8 mouse cellular contexts compared by ENCODE assay signal in the genomic region with DNA sequence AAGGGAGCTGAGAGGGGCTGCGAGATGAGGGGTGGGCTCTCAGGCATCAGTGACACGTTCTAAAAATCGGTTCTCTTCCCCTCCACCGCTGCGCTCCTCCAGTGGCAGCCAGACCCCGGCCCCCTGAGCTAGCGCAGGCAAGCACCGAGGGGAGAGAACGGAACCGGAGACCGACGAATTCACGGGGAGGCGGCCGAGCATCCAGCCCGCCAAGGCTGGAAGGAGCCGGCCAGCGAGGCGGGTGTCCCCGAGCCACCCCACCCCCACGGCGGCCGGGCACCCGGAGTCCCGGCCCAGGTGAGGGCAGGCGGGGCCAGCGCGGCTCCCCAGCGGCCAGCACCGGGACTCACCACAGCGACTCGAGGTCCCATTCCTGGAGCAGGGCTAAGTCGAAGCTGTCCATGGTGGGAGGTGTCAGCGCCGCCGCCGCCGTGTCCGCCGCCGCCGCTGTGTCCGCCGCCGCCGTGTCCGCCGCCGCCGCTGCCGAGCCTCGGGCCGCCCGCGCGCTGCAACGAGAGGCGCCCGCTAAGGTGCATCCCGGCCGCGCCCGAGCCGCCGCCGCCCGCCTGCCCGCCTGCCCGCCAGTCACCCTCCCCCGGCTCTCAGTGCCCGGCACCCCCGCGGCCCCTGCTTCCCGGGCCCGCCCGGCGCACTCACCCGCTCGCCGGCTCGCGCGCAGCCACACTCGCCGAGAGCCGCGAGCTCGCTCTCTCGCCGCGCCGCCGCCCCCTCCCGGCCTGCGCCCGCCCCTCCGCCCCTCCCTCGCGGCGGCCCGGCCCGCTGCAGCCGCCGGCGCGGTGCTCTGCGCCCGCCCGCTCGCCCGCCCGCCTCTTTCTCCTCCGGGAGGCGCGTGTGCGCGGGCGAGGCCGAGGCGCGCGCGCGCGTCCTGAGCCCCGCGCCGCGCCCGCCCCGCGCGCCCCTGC. TPM values are rescaled to one million over a fixed set of nuclear protein-coding genes. Genes with fewer than 3 reads are reported as not detected.
A peak's percentile ranks its signal among the peaks of the same experiment; 100 is the strongest.
DNase-seq lines count a peak whose midpoint lies in the region; ATAC-seq and TF ChIP-seq lines count a peak whose summit lies in the region.

No protein-coding gene starts in this region.

- peak overlapping the region; percentile 94 for H3K9ac ChIP-seq in forebrain, embryonic 11.5 days (ENCODE audit: low read length)

- H3K9me3 ChIP-seq in E14TG2a.4 (ENCODE audit: low read length), result no peaks in the 10 kb centered on the region
- no peaks in the 10 kb centered on the region for H3K9me3 ChIP-seq in forebrain, embryonic 11.5 days (ENCODE audit: control insufficient read depth, low read length)

- H3K27ac ChIP-seq in forebrain, embryonic 11.5 days (ENCODE audit: low read depth, low read length), result peak overlapping the region; percentile 90

- WGBS in forebrain, embryonic 11.5 days, result under 1% methylated on average over 82 of the region's 133 CpGs

- peaks cover 57% of the 10 kb centered on the region for H3K4me1 ChIP-seq in E14TG2a.4 (replicated peaks; ENCODE audit: low read depth, low read length)
- peaks cover 19% of the 10 kb centered on the region; the same call in 1 of the 2 replicates for H3K4me1 ChIP-seq in forebrain, embryonic 11.5 days (replicated peaks; ENCODE audit: control insufficient read depth, insufficient read depth, low read length)

- ATAC-seq in forebrain, embryonic 11.5 days (replicated peaks; ENCODE audit: low FRiP score), result peak; percentile 88

- H3K36me3 ChIP-seq in E14TG2a.4 (ENCODE audit: insufficient read depth, low read length), result no peaks in the 10 kb centered on the region
- no peaks in the 10 kb centered on the region for H3K36me3 ChIP-seq in forebrain, embryonic 11.5 days (ENCODE audit: control insufficient read depth, insufficient read depth, low read length)

- DNase-seq in brain, adult 2 months (ENCODE audit: low read depth, low spot score), result peak; percentile 79
- DNase-seq in forebrain, embryonic 11.5 days (ENCODE audit: low spot score), result peak; percentile 84
- DNase-seq in heart, postnatal 14 days, result peak; percentile 67 to 76
- peak; percentile 58 to 72 for DNase-seq in layer of hippocampus, postnatal 10 days (ENCODE audit: low spot score in 2 of 2)
- DNase-seq in lung, postnatal 14 days, result peak; percentile 70
- peak; percentile 57 for DNase-seq in retina, embryonic 14.5 days (ENCODE audit: low spot score)
- peak; percentile 41 for DNase-seq in urinary bladder, postnatal 25 days (ENCODE audit: low spot score)

- intact Hi-C loops in heart, postnatal 14 days (cut with DNase I), result loop anchor here (10.0 kb wide), 1 partner anchor 232 kb away; no protein-coding TSS in a partner anchor

- H3K27me3 ChIP-seq in E14TG2a.4 (ENCODE audit: insufficient read depth, low read length), result peaks cover 60% of the 10 kb centered on the region
- peaks cover 2% of the 10 kb centered on the region; the same call in 1 of the 2 replicates for H3K27me3 ChIP-seq in forebrain, embryonic 11.5 days (ENCODE audit: control insufficient read depth, insufficient read depth, low read length)

- H3K4me3 ChIP-seq in E14TG2a.4 (replicated peaks; ENCODE audit: low read length), result peak overlapping the region; percentile 87
- H3K4me3 ChIP-seq in forebrain, embryonic 11.5 days (ENCODE audit: low read depth, low read length), result peak overlapping the region; percentile 83

- TF ChIP-seq CTCF in E14TG2a.4 (conservative IDR thresholded peaks at IDR 0.05; ENCODE audit: low read length), result no peak

- peak overlapping the region; percentile 86 for H3K4me2 ChIP-seq in forebrain, embryonic 11.5 days (ENCODE audit: low read depth, low read length, severe bottlenecking)

RNA-seq across cellular contexts. Expression of a gene that starts 37.8 kb away (rescaled TPM):
- polyA plus RNA-seq in forebrain, embryonic 11.5 days (2014; fragmentation: Nextera tagmentation; extraction: Ambion mirVana), result 20.9 and 22.8 TPM in 2 replicates
- 1 to 10 TPM; 4.4 to 5.8 TPM for total RNA-seq in heart, postnatal 14 days (2021)
- 100 to 1,000 TPM in 1 of 2 experiments, 10 to 100 TPM in 1; 98.4 to 103 TPM for total RNA-seq in layer of hippocampus, postnatal 10 days (2021)

Comparison
In these comparisons a context has a peak if more than half of its experiments do, and no peak if none do; other contexts are left out.
1. Peak in every context shown above with its lines: DNase-seq, ATAC-seq, H3K4me3 ChIP-seq and H3K27ac ChIP-seq.
2. RNA of a gene that starts 37.8 kb away (total RNA-seq): 98.4 to 103 TPM in layer of hippocampus, postnatal 10 days; 4.4 to 5.8 TPM in heart, postnatal 14 days; every median in the first group is over 10 times any median in the second.